Mouse (Mus musculus) liver, embryonic 14.5 days (tissue): ENCODE data around the gene Ltb4r1.

Source experiments
- CTCF ChIP-seq: IDR thresholded peaks from 2 replicates; pipeline ENCODE4 v1.5.1; 2016; ENCODE audit warnings: antibody characterized with exemption, low read depth, control low read depth
- EP300 ChIP-seq: IDR thresholded peaks from 2 replicates; pipeline ENCODE4 v1.6.1; 2016; ENCODE audit warnings: antibody characterized with exemption, low read depth

- TF ChIP-seq CTCF = no peak
- TF ChIP-seq EP300 = no peak
Measured at GRCm38 (mm10) chr14:55727889-55728685, 37.7 kb upstream of the Ltb4r1 start.
